Mouse (Mus musculus) liver, embryonic 14.5 days (tissue): ENCODE results near the gene Rpl36a.

Experiments used
- CTCF ChIP-seq: IDR thresholded peaks from 2 replicates; pipeline ENCODE4 v1.5.1; 2016; ENCODE audit warnings: antibody characterized with exemption, low read depth, control low read depth
- EP300 ChIP-seq: IDR thresholded peaks from 2 replicates; pipeline ENCODE4 v1.6.1; 2016; ENCODE audit warnings: antibody characterized with exemption, low read depth

DNA sequence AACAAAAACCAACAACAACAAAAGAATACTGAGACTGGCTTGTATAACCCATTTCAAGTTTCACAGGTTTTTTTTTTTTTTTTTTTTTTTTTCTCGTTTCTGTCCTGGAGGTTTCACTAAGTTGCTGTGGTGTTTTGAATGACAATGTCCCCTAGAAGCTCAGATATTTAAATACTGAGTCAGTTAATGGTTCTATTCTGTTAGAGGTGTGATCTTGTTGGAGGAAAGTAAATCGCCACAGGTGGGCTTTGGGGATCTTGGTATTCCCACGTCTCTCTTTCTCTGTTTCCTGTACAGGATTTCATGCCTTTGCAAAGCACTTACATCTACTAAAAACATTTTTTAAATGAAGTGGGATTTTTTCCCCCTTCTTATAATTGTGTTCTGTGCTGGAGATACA lies 49.7 kb downstream of the Rpl36a start:
- TF ChIP-seq CTCF (no peak), EP300 (no peak)
